Mouse (Mus musculus) midbrain, embryonic 16.5 days (tissue): ENCODE results near the gene Il21r. TPM values are rescaled to one million over a fixed set of nuclear protein-coding genes. Genes with fewer than 3 reads are reported as not detected.

ENCODE experiments used
- ATAC-seq: fragments of 200-750 bp; cut with Nextera tagmentation; 2 replicates; pipeline ENCODE4 v1.8.0; 2017; ENCODE audit warnings: moderate TSS enrichment
- H3K27ac ChIP-seq: fragments of 300-500 bp; sonication (generic); 2 replicates; pipeline ENCODE4 v1.5.1; 2014; ENCODE audit warnings: mild to moderate bottlenecking, low read length, mixed read lengths
- H3K27me3 ChIP-seq: fragments of 300-500 bp; sonication (generic); 2 replicates; pipeline ENCODE4 v1.6.1; 2014; ENCODE audit warnings: low read depth, low read length, mixed read lengths; ENCODE audit not compliant: control insufficient read depth, insufficient read depth
- H3K36me3 ChIP-seq: fragments of 300-500 bp; sonication (generic); 2 replicates; pipeline ENCODE4 v1.6.1; 2014; ENCODE audit warnings: mild to moderate bottlenecking, low read length, moderate library complexity, mixed read lengths; ENCODE audit not compliant: control insufficient read depth, insufficient read depth
- H3K4me1 ChIP-seq: fragments of 300-500 bp; sonication (generic); 2 replicates; pipeline ENCODE4 v1.6.1; 2014; ENCODE audit warnings: mild to moderate bottlenecking, low read length, mixed read lengths; ENCODE audit not compliant: control insufficient read depth, insufficient read depth
- H3K4me2 ChIP-seq: fragments of 300-500 bp; sonication (generic); 2 replicates; pipeline ENCODE4 v1.6.1; 2014; ENCODE audit warnings: mild to moderate bottlenecking, low read length, mixed read lengths
- H3K4me3 ChIP-seq: fragments of 300-500 bp; sonication (generic); 2 replicates; pipeline ENCODE4 v1.5.1; 2014; ENCODE audit warnings: low read depth, mild to moderate bottlenecking, low read length, moderate library complexity, mixed read lengths
- H3K9ac ChIP-seq: fragments of 300-500 bp; sonication (generic); 2 replicates; pipeline ENCODE4 v1.6.1; 2014; ENCODE audit warnings: low read depth, low read length, mixed read lengths
- H3K9me3 ChIP-seq: fragments of 300-500 bp; sonication (generic); replicated peaks from 2 replicates; pipeline ENCODE4 v1.6.1; 2014; ENCODE audit warnings: mild to moderate bottlenecking, low read length, mixed read lengths; ENCODE audit not compliant: control insufficient read depth, poor library complexity, severe bottlenecking
- WGBS: fragments of 180-500 bp; shearing (Covaris S2); extraction: QIAGEN DNeasy Blood & Tissue Kit; methylation state at CpG from one replicate; pipeline ENCODE4 v1.1.7; 2014; 5-methylcytosine and 5-hydroxymethylcytosine counted together
- polyA plus RNA-seq: library from polyadenylated mRNA; unstranded; fragments of >200 nt; fragmentation: Nextera tagmentation; extraction: Ambion mirVana; gene quantifications from 2 replicates; pipeline ENCODE4 v1.2.1, GENCODE M21; 2015

Gene Il21r
- polyA plus RNA-seq, 1 experiment from 2014 or later: 0.28 TPM

DNA sequence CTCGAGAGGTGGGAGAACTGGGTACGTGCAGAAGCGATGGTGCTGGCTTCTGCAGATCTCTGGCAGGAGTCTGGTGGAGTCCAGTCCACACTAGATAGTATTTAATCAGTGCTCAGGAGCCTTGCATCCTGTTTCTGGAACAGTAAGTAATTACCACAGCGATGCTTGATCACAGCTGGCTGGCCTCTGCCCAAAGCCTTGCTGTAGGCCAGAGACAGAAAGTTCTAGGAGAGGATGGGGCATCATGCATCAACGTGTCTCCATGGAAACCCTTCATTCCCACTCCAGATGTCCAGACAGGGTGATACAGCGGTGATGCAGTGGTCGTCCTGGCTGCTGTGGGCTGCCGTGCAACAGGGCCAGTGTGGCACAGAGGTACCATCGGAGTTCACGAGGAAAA lies 43.7 kb upstream of the Il21r start:
- Histone ChIP-seq H3K27me3 (no peaks in the 10 kb centered on the region), H3K4me1 (peaks cover 4% of the 10 kb centered on the region), H3K4me2 (no peak overlapping the region), H3K27ac (no peak overlapping the region), H3K9me3 (no peaks in the 10 kb centered on the region), H3K4me3 (no peak overlapping the region), H3K9ac (no peak overlapping the region), H3K36me3 (no peaks in the 10 kb centered on the region)
- ATAC-seq: no peak
- 88% methylated on average over 10 of the region's 10 CpGs for WGBS

DNA sequence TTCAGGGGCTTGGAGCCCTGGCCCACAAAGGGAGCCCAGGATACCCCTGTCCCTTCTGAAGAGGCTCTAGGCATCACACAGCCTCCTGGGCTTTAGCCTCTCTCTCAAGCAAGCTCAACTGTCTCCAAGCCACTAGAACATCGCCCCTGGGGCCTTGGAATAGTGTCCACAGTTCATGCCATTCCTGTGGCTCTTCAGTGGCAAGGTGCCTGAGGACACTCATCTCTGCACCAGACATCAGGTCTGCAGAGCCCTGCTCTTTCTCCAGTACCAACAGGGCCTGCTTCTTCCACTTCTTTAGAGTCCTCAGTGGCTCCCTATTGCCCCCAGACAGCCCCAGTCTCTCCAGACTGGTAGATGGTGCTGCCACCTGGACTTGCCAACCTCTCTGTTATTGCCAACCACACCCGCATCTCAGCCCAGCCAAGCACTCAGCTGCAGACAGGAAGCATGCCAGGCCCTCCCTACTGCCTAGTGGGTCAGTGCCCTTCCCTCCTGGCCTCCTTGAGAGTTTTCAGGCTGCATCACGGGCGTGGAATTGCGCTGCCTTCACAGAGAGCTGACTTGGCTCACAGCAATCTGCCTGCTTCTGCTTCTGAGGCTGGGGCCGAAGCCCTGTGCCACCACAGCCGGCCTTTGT lies 43.0 kb upstream of the Il21r start:
- Histone ChIP-seq H3K9ac (no peak overlapping the region), H3K4me2 (no peak overlapping the region), H3K27me3 (no peaks in the 10 kb centered on the region), H3K4me1 (peaks cover 4% of the 10 kb centered on the region), H3K9me3 (no peaks in the 10 kb centered on the region), H3K27ac (no peak overlapping the region), H3K36me3 (no peaks in the 10 kb centered on the region), H3K4me3 (no peak overlapping the region)
- 81% methylated on average over 7 of the region's 7 CpGs for WGBS
- ATAC-seq: no peak

DNA sequence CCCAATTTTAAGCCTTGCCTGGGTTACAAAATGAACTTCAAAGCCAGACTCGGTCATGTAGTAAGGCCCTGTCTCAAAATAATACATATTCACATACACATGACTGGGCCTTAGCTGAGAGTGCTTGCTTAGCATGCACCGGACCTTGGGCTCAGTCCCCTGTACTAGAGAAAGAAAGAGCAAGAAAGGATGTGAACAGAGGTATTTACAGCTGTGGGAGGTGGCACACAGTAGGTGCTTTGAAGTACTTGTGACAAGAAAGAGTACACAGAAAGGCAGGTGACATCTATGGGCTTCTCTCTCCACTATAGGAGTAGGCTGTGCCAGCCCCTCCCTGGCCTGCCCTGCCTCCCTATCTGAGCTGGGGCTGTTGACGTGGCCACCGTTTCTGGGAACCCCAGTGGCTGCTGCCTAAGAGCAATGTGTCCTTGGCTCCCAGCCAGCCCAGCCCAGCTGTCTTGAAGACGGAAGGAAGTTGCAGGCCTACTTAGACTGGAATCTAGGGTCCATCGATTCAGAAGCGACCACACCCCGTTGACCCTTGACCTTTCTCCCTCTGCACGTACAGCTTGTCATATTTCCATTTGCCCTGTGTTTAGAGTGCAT lies 42.0 kb upstream of the Il21r start:
- Histone ChIP-seq H3K36me3 (no peaks in the 10 kb centered on the region), H3K27me3 (no peaks in the 10 kb centered on the region), H3K4me2 (no peak overlapping the region), H3K9me3 (no peaks in the 10 kb centered on the region), H3K9ac (no peak overlapping the region), H3K4me3 (no peak overlapping the region), H3K4me1 (peaks cover 4% of the 10 kb centered on the region), H3K27ac (no peak overlapping the region)
- WGBS: 65% methylated on average over 9 of the region's 9 CpGs
- no peak for ATAC-seq

DNA sequence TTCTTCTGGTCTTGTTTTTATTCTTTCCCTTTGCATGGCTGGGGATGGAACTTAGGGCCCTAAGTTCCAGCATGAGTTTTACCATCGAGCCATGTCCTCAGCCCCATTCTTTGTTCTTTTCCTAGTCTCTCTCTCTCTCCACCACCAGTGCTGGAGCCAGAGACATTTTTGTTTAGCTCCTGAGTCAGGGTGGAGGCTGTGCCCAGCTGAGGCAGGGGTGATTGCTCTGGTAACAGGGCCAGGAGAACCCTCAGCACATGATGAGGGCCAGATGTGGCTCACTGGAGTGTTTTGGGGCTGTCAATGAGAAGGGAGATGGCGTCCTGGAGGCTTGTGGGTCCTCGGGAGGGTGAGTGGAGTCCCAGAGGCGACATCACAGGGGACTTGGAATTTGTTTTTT lies 40.8 kb upstream of the Il21r start:
- no peaks in the 10 kb centered on the region for H3K36me3 ChIP-seq
- no peaks in the 10 kb centered on the region for H3K27me3 ChIP-seq
- H3K9ac ChIP-seq: no peak overlapping the region
- ATAC-seq: no peak
- H3K9me3 ChIP-seq: no peaks in the 10 kb centered on the region
- H3K4me2 ChIP-seq: no peak overlapping the region
- no peak overlapping the region for H3K4me3 ChIP-seq
- WGBS: 84% methylated on average over 4 of the region's 4 CpGs
- H3K4me1 ChIP-seq: peaks cover 4% of the 10 kb centered on the region
- no peak overlapping the region for H3K27ac ChIP-seq

DNA sequence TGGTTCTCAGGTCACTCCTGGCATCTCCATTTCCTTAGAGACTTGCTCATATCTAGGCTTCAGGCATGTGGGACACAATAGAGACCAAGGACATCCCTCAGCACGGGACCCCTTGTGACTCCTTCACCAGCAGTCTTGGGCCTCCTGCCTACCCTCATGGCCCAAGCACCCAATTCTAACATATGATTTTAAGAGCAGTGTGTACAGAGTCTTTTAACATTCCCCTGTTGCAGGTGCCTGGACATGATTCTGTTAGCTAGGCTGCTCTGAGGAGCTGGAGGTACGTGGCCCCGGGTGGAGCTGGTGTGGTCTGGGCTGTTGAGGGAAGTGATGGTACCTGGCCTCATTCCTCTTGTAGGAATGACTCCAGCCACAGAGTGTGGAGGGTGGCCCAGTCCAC lies 40.1 kb upstream of the Il21r start:
- 91% methylated on average over 3 of the region's 3 CpGs for WGBS
- Histone ChIP-seq H3K27me3 (no peaks in the 10 kb centered on the region), H3K9me3 (no peaks in the 10 kb centered on the region), H3K4me2 (no peak overlapping the region), H3K36me3 (no peaks in the 10 kb centered on the region), H3K4me3 (no peak overlapping the region), H3K27ac (no peak overlapping the region), H3K4me1 (peaks cover 4% of the 10 kb centered on the region), H3K9ac (no peak overlapping the region)
- ATAC-seq: no peak

DNA sequence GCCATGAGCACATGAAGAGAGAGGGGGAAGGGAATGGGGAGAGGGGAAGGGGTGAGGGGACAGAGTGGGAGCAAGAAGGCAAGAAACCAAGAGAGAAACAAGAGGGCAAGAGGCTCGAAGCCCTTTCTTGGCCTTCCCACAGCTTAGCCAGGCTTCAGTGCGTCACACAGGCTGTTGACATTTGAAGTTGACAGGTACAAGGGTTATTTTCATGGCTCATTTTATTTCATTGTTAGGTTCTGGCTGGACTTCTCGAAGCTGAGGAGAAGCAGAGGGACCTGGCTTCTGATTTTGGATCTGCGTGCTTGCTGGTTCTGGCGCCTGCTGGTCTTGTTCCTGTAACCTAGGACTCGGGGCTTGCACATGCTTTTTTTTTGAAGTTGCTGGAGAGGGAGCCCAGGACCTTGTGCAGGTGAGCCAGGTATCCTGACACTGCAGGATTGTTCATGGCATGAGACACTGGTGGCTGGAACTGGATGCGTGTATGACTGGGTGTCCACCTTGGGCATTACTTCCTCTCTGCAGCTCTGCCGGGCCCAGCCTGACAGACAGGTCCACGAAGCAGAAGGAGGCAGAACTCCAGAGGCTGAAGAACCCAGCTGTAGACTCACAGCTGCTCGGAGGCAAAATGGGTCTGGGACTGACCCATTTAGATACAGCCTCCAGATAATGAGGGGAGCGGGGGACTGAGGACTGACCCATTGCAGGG lies 38.8 kb upstream of the Il21r start:
- no peaks in the 10 kb centered on the region for H3K36me3 ChIP-seq
- H3K4me3 ChIP-seq: no peak overlapping the region
- no peak overlapping the region for H3K9ac ChIP-seq
- no peaks in the 10 kb centered on the region for H3K27me3 ChIP-seq
- WGBS: 74% methylated on average over 11 of the region's 11 CpGs
- H3K4me1 ChIP-seq: no peaks in the 10 kb centered on the region; the same call in 1 of the 2 replicates
- no peak overlapping the region for H3K27ac ChIP-seq
- no peak overlapping the region for H3K4me2 ChIP-seq
- no peak for ATAC-seq
- H3K9me3 ChIP-seq: no peaks in the 10 kb centered on the region

DNA sequence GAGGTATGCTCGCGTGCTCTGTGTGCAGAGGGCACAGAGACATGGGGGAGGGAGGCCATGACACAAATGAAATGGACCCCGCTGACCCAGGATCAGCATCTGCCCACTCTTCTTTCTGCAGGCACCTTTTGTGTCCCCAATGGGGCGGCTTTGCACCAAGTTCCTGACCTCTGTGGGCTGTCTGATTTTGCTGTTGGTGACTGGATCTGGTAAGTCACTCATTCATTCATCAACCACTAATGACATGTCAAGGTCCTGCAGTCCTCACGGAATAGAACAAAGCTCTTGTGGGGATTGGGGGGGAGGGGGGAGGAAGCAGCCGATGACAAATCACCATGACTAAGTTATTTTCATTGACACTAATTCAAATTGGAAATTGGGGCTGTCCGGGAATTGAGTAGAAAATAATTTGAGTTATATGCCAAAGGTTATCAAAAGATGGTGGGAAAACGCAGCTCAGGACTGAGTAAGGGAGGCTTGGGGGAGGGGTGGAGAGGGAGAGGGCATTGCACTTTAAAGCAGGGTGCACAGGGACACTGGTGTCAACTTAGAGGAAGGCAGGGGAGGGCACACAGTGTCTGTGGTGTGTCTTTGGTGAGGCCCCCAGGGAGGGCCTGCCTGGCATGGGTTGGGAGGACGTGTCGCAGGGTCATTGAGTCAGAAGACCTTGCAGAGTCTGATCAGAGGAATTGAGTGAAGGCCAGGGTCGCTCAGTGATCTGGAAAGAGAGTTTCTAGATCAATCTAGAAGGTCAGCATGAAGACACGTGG lies 37.5 kb upstream of the Il21r start:
- ATAC-seq: no peak
- WGBS: 68% methylated on average over 12 of the region's 12 CpGs
- H3K4me3 ChIP-seq: no peak overlapping the region
- no peaks in the 10 kb centered on the region for H3K27me3 ChIP-seq
- H3K9ac ChIP-seq: no peak overlapping the region
- H3K4me1 ChIP-seq: no peaks in the 10 kb centered on the region
- H3K4me2 ChIP-seq: no peak overlapping the region
- no peaks in the 10 kb centered on the region for H3K9me3 ChIP-seq
- H3K27ac ChIP-seq: no peak overlapping the region
- no peaks in the 10 kb centered on the region for H3K36me3 ChIP-seq

DNA sequence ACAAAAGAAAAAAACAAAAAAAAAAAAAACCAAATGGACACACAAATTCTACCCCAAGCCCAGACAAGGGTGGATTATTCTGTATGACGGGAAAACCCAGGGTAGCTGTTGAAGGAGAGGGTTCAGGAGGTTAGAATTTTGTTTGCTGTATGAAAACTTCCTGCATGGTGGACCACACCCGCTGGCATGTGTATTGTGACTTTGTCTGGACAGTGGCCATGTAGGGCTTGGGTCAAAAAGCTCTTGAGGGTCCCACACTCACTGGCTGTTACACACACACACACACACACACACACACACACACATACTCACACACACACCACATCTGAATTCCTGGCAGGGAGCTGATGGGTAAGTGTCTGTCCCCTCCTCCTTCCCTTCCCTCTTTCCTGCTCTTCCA lies 36.8 kb upstream of the Il21r start:
- WGBS: 90% methylated on average over 2 of the region's 2 CpGs
- H3K27ac ChIP-seq: no peak overlapping the region

DNA sequence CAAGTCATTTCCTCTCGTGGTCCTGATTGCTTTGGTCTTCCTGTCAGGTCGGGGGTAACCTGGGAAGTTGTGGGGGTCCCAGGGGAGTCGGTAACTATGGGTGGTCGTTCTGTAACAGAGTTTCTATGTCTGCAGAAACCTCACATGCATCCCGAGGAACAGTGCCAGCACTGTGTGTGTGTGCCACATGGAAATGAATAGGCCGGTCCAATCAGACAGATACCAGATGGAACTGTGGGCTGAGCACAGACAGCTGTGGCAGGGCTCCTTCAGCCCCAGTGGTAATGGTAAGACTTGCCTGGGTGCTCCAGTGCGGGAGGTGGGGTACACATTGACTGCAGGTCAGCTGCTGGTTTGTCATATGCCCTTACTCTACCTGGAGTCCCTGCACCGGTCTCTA lies 34.3 kb upstream of the Il21r start:
- no peak overlapping the region for H3K27ac ChIP-seq
- 87% methylated on average over 8 of the region's 8 CpGs for WGBS
- H3K27me3 ChIP-seq: no peaks in the 10 kb centered on the region
- peaks cover 6% of the 10 kb centered on the region; the same call in 1 of the 2 replicates for H3K4me1 ChIP-seq
- no peak overlapping the region for H3K4me3 ChIP-seq
- H3K4me2 ChIP-seq: no peak overlapping the region
- H3K36me3 ChIP-seq: no peaks in the 10 kb centered on the region
- ATAC-seq: no peak
- H3K9me3 ChIP-seq: no peaks in the 10 kb centered on the region
- no peak overlapping the region for H3K9ac ChIP-seq

More for the DNA sequence above, 36.8 kb upstream of the Il21r start:
- Histone ChIP-seq H3K4me2 (no peak overlapping the region), H3K9ac (no peak overlapping the region), H3K27me3 (no peaks in the 10 kb centered on the region), H3K4me1 (no peaks in the 10 kb centered on the region), H3K36me3 (no peaks in the 10 kb centered on the region), H3K9me3 (no peaks in the 10 kb centered on the region), H3K4me3 (no peak overlapping the region)
- ATAC-seq: no peak
